Mouse (Mus musculus): ENCODE data around the gene Snrnp70. TPM values are rescaled to one million over a fixed set of nuclear protein-coding genes. Genes with fewer than 3 reads are reported as not detected.
"Not testable (repeated sequence)": the region's sequence is repeated elsewhere in the genome, so short reads cannot be mapped to it uniquely, and the experiment has no call there.

Gene Snrnp70
- polyA plus RNA-seq, 1 experiment from 2014 or later, result 220 TPM

DNA sequence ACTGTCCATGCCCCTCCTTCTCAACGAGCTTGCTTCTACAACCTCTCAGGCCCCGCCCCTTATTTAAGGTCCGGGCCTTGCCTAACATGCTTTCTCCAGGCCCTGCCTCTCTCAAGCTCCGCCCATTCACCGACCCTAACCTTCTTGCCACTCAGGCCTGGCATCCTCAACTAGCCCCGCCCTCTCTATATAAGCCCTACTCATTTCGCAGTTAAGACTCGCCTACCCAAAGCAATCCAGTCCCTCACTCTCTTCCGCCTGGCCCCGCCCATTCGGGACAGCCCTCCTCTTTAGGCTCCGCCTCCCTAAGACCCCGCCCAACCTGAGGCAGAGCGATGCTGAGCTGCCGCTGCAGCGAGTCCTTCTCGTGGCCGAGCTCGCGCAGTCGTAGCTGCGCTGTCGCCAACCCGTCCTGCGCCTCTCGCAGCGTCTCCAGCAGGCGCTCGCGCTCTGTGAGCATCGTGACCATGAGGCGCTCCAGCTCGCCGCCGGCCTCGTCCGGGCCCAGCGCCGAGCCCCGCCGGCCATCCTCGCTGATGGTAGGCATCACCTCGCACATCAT lies 34.2 kb downstream of the Snrnp70 start:
- H3K4me1 ChIP-seq, result peaks cover 29% of the 10 kb centered on the region
- H3K27ac ChIP-seq (replicated peaks), result peak overlapping the region; percentile 56; the same call in 1 of the 2 replicates
- H3K4me3 ChIP-seq, result peak overlapping the region; percentile 51
- H3K4me2 ChIP-seq (replicated peaks), result peak overlapping the region; percentile 96
- under 1% methylated on average over 43 of the region's 43 CpGs for WGBS
- 0 out of 2 replicates have a peak, but pooled peaks cover 4% of the 10 kb centered on the region for H3K27me3 ChIP-seq
- no peaks in the 10 kb centered on the region for H3K9me3 ChIP-seq
- peak overlapping the region; percentile 72 for H3K9ac ChIP-seq (replicated peaks)
- H3K36me3 ChIP-seq, result peaks cover 19% of the 10 kb centered on the region
- ATAC-seq (replicated peaks), result peak; percentile 91

DNA sequence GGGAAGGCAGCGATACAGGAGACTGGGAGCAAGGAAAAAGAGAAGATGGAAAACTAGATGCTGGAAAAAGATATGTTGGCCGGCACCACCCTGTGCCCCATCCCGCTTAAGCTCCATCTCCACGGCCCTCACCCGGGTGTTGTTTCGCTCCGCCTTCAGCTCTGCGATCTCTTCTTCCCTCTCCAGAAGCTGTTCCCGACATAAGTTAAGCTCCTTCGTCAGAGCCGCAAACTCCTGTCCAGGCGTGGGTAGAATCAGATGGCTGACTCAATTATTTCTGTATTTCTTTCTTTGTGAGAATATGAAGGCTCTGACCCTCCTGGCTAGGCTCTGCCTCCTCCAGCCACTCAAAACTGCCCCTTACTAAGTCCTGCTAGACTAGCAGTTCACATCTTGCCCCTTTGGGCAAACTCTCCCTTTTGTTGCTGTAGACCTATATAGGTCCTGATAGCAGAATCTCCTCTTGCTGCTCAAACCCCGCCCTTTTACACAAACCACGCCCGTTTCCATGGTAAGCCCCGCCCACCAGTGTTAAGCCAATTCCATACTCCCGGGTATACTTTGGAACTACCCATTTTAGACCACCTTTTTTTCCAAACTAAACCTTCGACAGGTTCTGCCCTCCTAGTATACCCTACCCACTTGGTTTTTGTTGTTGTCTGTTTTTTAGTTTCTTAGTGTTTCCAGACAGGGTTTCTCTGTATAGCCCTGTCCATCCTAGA lies 35.0 kb downstream of the Snrnp70 start:
- Histone ChIP-seq H3K4me3 (peak overlapping the region; percentile 51; the same call in 1 of the 2 replicates), H3K27ac (replicated peaks) (no peak overlapping the region), H3K27me3 (0 out of 2 replicates have a peak, but pooled peaks cover 4% of the 10 kb centered on the region), H3K4me2 (replicated peaks) (peak overlapping the region; percentile 96; the same call in 1 of the 2 replicates), H3K9me3 (no peaks in the 10 kb centered on the region), H3K4me1 (peaks cover 23% of the 10 kb centered on the region), H3K36me3 (peaks cover 24% of the 10 kb centered on the region), H3K9ac (replicated peaks) (no peak overlapping the region)
- 0 out of 2 replicates have a peak, but pooled peaks have one; percentile 1 for ATAC-seq (replicated peaks)
- 59% methylated on average over 18 of the region's 18 CpGs for WGBS

GRCm38 (mm10) chr7:45359081-45359480 lies 36.5 kb downstream of the Snrnp70 start:
- not testable (repeated sequence) for H3K4me3 ChIP-seq; H3K9me3 ChIP-seq; H3K9ac ChIP-seq (replicated peaks); ATAC-seq (replicated peaks); H3K4me2 ChIP-seq (replicated peaks); H3K27ac ChIP-seq (replicated peaks); H3K27me3 ChIP-seq
- WGBS, result 67% methylated on average over 11 of the region's 11 CpGs
- peaks cover 33% of the 10 kb centered on the region for H3K36me3 ChIP-seq
- peaks cover 19% of the 10 kb centered on the region for H3K4me1 ChIP-seq

DNA sequence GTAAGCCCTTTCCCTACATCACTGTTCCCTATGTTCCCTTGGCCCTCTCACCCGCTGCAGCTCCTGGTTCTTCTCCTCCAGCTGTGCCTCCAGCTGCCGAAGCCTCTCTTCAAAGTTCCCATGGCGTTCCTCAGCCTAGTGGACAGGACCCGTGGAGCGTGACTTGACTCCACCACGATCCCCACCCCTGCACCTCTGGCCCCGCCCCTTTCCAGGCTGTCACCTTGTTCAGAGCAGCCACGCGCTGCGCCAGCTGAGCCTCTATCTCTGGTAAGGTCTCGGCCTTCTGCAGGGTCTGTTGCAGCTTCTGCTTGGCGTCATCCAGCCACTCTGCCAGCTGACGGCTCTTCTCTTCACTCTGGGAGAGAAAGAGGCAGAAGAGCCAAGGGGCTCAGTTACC lies 39.5 kb downstream of the Snrnp70 start:
- no peak overlapping the region for H3K4me2 ChIP-seq (replicated peaks)
- peaks cover 48% of the 10 kb centered on the region for H3K36me3 ChIP-seq
- 66% methylated on average over 13 of the region's 13 CpGs for WGBS
- ATAC-seq (replicated peaks), result no peak
- peaks cover under 1% of the 10 kb centered on the region; the same call in 1 of the 2 replicates for H3K4me1 ChIP-seq
- H3K27me3 ChIP-seq, result no peaks in the 10 kb centered on the region
- no peak overlapping the region for H3K9ac ChIP-seq (replicated peaks)
- no peaks in the 10 kb centered on the region for H3K9me3 ChIP-seq
- no peak overlapping the region for H3K27ac ChIP-seq (replicated peaks)
- no peak overlapping the region for H3K4me3 ChIP-seq

- no peak for ATAC-seq (replicated peaks)
- no peaks in the 10 kb centered on the region for H3K9me3 ChIP-seq
- H3K27me3 ChIP-seq, result no peaks in the 10 kb centered on the region
- no peak overlapping the region for H3K9ac ChIP-seq (replicated peaks)
- H3K4me1 ChIP-seq, result no peaks in the 10 kb centered on the region
- WGBS, result 85% methylated on average over 15 of the region's 15 CpGs
- H3K4me2 ChIP-seq (replicated peaks), result no peak overlapping the region
- H3K36me3 ChIP-seq, result peaks cover 51% of the 10 kb centered on the region
- H3K4me3 ChIP-seq, result no peak overlapping the region
- H3K27ac ChIP-seq (replicated peaks), result no peak overlapping the region
These were observed 40.1 kb downstream of the Snrnp70 start for GRCm38 (mm10) chr7:45355318-45356020.

DNA sequence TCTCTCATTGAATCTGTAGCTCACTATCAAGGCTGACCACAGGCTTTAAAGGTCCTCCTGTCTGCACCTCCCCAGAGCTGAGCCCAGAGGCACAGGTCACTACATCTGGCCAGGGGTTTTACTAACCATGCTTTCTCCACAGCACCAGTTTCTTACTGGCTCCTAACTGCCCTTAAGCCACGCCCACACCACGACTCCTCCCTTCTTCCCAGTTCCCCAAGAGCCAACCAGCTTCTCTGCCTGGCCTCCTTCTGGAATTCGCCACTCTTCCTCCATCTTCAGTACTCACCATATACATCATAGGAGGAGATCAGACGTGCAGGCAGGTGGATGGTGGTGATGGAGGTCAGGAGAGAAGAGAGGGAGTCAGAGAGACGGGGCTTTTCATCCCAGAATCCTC lies 42.5 kb downstream of the Snrnp70 start:
- Histone ChIP-seq H3K9me3 (no peaks in the 10 kb centered on the region), H3K27me3 (no peaks in the 10 kb centered on the region), H3K4me3 (no peak overlapping the region), H3K27ac (replicated peaks) (no peak overlapping the region), H3K4me2 (replicated peaks) (no peak overlapping the region), H3K36me3 (peaks cover 63% of the 10 kb centered on the region), H3K9ac (replicated peaks) (no peak overlapping the region), H3K4me1 (no peaks in the 10 kb centered on the region)
- WGBS, result 30% methylated on average over 5 of the region's 5 CpGs
- no peak for ATAC-seq (replicated peaks)

- no peak overlapping the region for H3K4me3 ChIP-seq
- 80% methylated on average over 13 of the region's 13 CpGs for WGBS
These were observed 48.6 kb downstream of the Snrnp70 start for GRCm38 (mm10) chr7:45346905-45347304.

DNA sequence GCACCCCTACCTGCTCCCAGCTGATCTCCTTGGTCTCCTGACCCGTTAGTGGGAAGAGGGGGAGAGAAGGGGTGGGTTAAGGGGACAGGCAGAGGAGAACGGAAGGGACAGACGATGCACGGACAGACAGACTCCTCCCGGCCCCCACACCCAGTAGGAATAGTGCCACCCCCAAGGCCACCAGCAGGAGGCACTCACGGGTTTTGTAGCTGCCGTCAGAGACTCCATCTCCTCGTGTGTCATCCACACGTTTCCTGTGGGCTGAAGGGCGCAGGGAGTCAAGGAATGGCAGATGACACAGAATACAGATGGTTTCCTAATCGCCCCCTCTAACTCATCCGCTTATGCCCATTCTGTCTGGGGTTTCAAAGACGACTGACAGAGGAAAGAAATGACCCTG lies 52.0 kb downstream of the Snrnp70 start:
- 27% methylated on average over 13 of the region's 13 CpGs for WGBS
- H3K4me2 ChIP-seq (replicated peaks), result no peak overlapping the region
- H3K36me3 ChIP-seq, result peaks cover 32% of the 10 kb centered on the region

More at GRCm38 (mm10) chr7:45346905-45347304, 48.6 kb downstream of the Snrnp70 start:
- Histone ChIP-seq H3K27ac (replicated peaks) (no peak overlapping the region), H3K36me3 (peaks cover 52% of the 10 kb centered on the region), H3K9ac (replicated peaks) (no peak overlapping the region), H3K27me3 (no peaks in the 10 kb centered on the region), H3K4me1 (no peaks in the 10 kb centered on the region), H3K4me2 (replicated peaks) (no peak overlapping the region), H3K9me3 (no peaks in the 10 kb centered on the region)
- ATAC-seq (replicated peaks), result no peak

DNA sequence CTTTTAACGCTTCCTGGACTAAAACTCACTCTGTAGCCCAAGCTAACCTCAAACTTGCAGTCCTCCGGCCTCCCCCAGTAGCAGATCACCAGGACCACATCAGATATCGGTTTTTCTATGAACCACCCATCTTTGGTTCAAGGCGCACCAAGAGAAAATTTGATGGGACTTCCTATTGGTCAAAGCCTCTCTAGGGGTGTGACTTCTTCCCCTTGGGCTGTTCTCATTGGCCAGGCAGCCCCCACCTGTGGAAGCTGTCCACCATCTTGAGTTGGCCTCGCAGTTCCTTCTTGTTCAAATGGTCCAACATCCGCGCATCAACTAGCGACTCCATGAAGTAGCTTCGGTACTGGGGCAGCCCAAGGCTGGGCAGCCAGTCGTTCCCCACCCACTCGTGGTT lies 53.5 kb downstream of the Snrnp70 start:
- Histone ChIP-seq H3K4me2 (replicated peaks) (no peak overlapping the region), H3K36me3 (peaks cover 21% of the 10 kb centered on the region), H3K9me3 (no peaks in the 10 kb centered on the region), H3K27ac (replicated peaks) (no peak overlapping the region), H3K9ac (replicated peaks) (no peak overlapping the region), H3K4me1 (peaks cover 30% of the 10 kb centered on the region), H3K4me3 (no peak overlapping the region), H3K27me3 (peaks cover 11% of the 10 kb centered on the region; the same call in 1 of the 2 replicates)
- 89% methylated on average over 11 of the region's 11 CpGs for WGBS
- no peak for ATAC-seq (replicated peaks)

More for the DNA sequence above, 52.0 kb downstream of the Snrnp70 start:
- H3K9me3 ChIP-seq, result no peaks in the 10 kb centered on the region
- H3K27ac ChIP-seq (replicated peaks), result no peak overlapping the region
- peaks cover 5% of the 10 kb centered on the region; the same call in 1 of the 2 replicates for H3K27me3 ChIP-seq
- no peak overlapping the region for H3K4me3 ChIP-seq
- H3K4me1 ChIP-seq, result peaks cover 29% of the 10 kb centered on the region
- H3K9ac ChIP-seq (replicated peaks), result no peak overlapping the region
- ATAC-seq (replicated peaks), result no peak

GRCm38 (mm10) chr7:45341303-45341702 lies 54.2 kb downstream of the Snrnp70 start:
- Histone ChIP-seq H3K4me1 (peaks cover 30% of the 10 kb centered on the region), H3K27ac (replicated peaks) (no peak overlapping the region), H3K9ac (replicated peaks) (no peak overlapping the region), H3K36me3 (peaks cover 13% of the 10 kb centered on the region), H3K27me3 (peaks cover 11% of the 10 kb centered on the region; the same call in 1 of the 2 replicates), H3K9me3 (no peaks in the 10 kb centered on the region), H3K4me2 (replicated peaks) (peak overlapping the region; percentile 72), H3K4me3 (no peak overlapping the region)
- no peak for ATAC-seq (replicated peaks)
- 4% methylated on average over 8 of the region's 8 CpGs for WGBS

DNA sequence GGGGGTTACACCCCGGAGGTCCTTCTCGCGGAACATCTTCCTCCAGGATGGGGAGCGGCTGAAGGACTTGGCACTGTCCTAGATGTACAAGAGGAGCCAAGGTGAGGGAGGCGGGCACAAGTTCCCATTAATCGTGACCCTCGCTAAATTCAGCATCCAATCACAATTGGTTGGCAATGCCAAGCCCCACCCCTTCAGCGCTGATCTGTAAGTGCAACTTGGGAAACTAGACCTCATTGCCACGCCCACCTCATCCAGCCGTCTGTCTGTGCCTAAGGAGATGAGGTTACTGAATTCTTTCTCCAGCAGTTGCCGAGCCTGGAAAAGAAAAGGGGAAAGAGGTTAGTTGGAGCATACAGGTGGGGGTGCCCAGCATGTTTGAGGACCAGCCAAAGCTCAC lies 54.9 kb downstream of the Snrnp70 start:
- no peak overlapping the region for H3K9ac ChIP-seq (replicated peaks)
- no peak for ATAC-seq (replicated peaks)
- under 1% methylated on average over 11 of the region's 11 CpGs for WGBS
- H3K9me3 ChIP-seq, result no peaks in the 10 kb centered on the region
- no peak overlapping the region for H3K27ac ChIP-seq (replicated peaks)
- H3K4me1 ChIP-seq, result peaks cover 30% of the 10 kb centered on the region
- H3K27me3 ChIP-seq, result peaks cover 11% of the 10 kb centered on the region; the same call in 1 of the 2 replicates
- peak overlapping the region; percentile 72 for H3K4me2 ChIP-seq (replicated peaks)
- H3K36me3 ChIP-seq, result 0 out of 2 replicates have a peak, but pooled peaks cover 7% of the 10 kb centered on the region
- peak overlapping the region; percentile 42 for H3K4me3 ChIP-seq

DNA sequence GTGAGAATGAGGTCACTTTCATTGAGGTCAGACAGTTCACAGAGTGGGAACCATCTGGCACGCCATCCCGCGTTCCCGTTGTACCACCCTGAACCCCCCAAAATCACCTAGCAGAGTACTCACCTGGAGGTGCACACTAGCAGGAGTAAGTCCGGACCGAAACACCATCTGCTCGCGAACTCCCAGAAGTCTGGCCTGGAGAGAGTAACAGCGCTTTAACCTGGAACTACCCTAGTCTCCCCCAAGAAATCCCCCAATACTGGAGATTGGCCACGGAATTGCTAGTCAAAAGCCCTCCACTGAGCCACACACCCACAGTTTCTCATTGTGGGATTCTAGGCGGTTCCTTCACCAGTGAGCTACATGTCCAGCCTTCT lies 55.5 kb downstream of the Snrnp70 start:
- H3K27ac ChIP-seq (replicated peaks), result no peak overlapping the region
- H3K36me3 ChIP-seq, result 0 out of 2 replicates have a peak, but pooled peaks cover 2% of the 10 kb centered on the region
- peaks cover 30% of the 10 kb centered on the region for H3K4me1 ChIP-seq
- no peak for ATAC-seq (replicated peaks)
- H3K4me2 ChIP-seq (replicated peaks), result peak overlapping the region; percentile 72
- no peaks in the 10 kb centered on the region for H3K9me3 ChIP-seq
- peaks cover 11% of the 10 kb centered on the region; the same call in 1 of the 2 replicates for H3K27me3 ChIP-seq
- H3K4me3 ChIP-seq, result peak overlapping the region; percentile 42
- H3K9ac ChIP-seq (replicated peaks), result peak overlapping the region; percentile 50
- WGBS, result 6% methylated on average over 11 of the region's 11 CpGs
